Mouse (Mus musculus): ENCODE measurements around the gene Olfr1015. TPM values are rescaled to one million over a fixed set of nuclear protein-coding genes. Genes with fewer than 3 reads are reported as not detected.

Olfr1015 gene
- total RNA-seq (2023): not detected

DNA sequence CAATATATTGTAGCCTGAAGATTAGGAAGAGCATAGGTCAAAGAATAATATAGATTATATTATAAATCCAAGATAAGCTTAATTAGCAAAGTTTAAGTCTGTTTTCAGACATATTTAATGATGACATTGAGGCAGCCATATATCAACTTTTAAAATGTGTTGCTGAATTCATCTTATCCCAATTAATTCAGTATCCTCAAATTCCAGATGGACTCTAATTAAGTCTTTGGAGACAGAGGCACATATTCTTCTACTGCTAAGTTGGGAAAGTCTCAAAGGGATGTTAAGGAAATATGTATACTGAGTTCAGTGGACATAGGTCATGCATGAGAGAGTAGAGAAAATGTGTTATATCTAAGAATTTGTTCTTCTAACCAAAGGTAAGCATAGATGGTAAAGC is at the start of gene Olfr1015:
Olfr1015 (plus strand) TSS at position 301 of the 400 bp plus-strand sequence.

DNA sequence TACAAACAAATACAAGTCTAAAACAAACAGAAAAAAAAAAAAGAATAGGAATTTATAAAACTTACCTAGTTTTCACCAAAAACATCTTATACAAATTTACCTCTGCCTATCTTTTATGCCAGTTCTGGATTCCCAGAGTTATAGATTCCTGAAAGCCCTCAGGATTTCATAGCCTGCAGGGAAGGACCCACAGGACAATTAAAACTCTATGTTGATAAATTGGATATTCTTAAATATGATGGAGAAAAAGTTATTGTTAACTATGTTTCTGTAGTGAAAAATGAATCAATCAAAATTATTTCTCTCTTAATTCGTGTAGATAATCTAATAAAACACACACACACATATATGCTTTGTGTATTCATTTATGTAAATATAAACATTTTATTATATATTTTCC is 19.2 kb upstream of the Olfr1015 start, which contains the start of gene Olfr1012:
Olfr1012 (minus strand) TSS at position 101 of the 400 bp plus-strand sequence.

DNA sequence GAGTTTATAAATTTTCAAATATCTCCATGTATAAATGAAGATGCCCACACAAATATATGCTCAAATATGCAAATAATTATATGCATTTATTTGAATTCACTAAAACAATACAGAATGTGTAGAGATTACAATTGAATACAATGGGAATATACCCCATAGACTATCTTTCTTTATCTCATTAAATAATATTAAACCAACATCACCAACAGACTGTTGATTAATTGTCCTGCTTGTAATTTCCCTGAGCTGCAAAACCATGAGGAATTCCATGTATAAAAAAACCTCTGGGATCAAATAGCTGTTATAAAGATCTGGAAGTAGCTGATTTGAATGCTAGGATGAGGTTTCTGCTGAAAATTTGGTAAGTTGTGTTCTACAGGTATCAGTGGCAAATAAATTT is 15.0 kb upstream of the Olfr1015 start, which contains the start of gene Olfr1013:
Olfr1013 (plus strand) TSS at position 301 of the 400 bp plus-strand sequence.

DNA sequence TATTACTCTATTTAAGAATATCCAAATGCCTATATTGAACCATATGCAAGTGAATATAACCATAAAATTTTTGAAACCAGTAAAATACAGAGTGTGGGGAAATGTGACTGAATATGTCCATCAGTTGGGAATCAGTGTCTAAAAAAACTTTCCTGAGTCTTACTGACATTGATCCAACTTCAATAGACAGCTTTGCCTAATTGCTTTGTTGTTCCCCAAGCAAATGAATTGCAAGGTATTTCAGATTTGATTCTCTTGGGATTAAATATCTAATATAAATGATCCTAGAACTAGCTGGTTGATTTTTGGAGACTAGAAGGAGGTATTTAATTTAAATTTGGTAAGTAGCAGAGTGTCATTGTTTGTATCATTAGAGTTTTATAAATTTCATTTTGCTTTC is 9.4 kb upstream of the Olfr1015 start, which contains the start of gene Olfr1014:
Olfr1014 (plus strand) TSS at position 301 of the 400 bp plus-strand sequence.

DNA sequence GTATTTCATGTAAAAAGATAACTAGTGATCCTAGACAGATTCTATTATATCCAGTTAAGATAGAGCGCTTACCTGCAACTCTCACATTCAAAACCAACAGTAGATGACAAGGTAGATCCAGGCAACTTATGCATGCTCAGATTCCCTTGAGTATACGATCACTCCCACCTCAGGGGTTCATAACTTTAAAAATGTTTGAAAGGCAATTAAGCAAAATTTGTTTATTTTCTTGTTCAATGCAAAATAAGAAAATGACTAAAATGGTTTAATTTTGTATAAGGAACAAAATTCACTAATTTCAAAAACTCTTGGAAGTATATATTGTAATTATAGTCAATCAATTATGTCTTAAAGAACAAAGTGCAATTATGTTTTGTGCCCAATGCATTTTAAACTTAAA is 20.6 kb downstream of the Olfr1015 start, which contains the start of gene Olfr1016:
Olfr1016 (minus strand) TSS at position 101 of the 400 bp plus-strand sequence.

DNA sequence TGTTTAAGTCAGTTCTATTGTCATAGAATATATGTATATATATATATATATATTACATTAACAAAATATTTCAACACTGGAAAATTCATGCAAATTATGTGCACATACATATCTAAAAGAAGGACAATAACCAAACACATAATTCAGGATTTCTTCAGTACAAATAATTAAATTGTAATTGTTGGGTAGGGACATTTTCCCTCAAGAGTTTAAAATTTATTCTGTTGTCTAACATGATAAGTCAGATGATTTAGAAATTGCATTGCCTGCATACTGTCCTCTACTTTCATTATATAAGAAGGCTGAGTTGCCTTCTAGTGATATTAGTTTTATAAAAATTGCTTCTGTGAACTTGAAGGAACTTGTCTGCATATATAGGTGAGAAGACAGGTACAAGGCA is 36.4 kb downstream of the Olfr1015 start, which contains the start of gene Olfr1018:
Olfr1018 (plus strand) TSS at position 301 of the 400 bp plus-strand sequence.

Other genes starting within 250 kb of the Olfr1015 start
- gene Olfr996, start 202.8 kb upstream of the Olfr1015 start, total RNA-seq (2023): not detected
- not detected for gene Olfr998, start 193.1 kb upstream of the Olfr1015 start, total RNA-seq (2023)
- not detected for gene Olfr1000, start 170.1 kb upstream of the Olfr1015 start, total RNA-seq (2023)
- gene Olfr1002, start 131.3 kb upstream of the Olfr1015 start, total RNA-seq (2023): not detected
- not detected for gene Olfr154, start 117.6 kb upstream of the Olfr1015 start, total RNA-seq (2023)
- gene Olfr1006, start 103.2 kb upstream of the Olfr1015 start, total RNA-seq (2023): not detected
- not detected for gene Olfr1008, start 92.6 kb upstream of the Olfr1015 start, total RNA-seq (2023)
- gene Olfr1009, start 66.6 kb upstream of the Olfr1015 start, total RNA-seq (2023): not detected
- gene Olfr1012, start 19.3 kb upstream of the Olfr1015 start, total RNA-seq (2023): not detected
- gene Olfr1013, start 14.9 kb upstream of the Olfr1015 start, total RNA-seq (2023): not detected
- not detected for gene Olfr1014, start 9.3 kb upstream of the Olfr1015 start, total RNA-seq (2023)
- not detected for gene Olfr1016, start 20.5 kb downstream of the Olfr1015 start, total RNA-seq (2023)
- not detected for gene Olfr1018, start 36.5 kb downstream of the Olfr1015 start, total RNA-seq (2023)
- not detected for gene Olfr1019, start 63.5 kb downstream of the Olfr1015 start, total RNA-seq (2023)
- not detected for gene Olfr1020, start 65.0 kb downstream of the Olfr1015 start, total RNA-seq (2023)
- gene Olfr1022, start 86.6 kb downstream of the Olfr1015 start, total RNA-seq (2023): not detected
- not detected for gene Olfr1023, start 103.6 kb downstream of the Olfr1015 start, total RNA-seq (2023)
- gene Olfr1024, start 123.0 kb downstream of the Olfr1015 start, total RNA-seq (2023): not detected
- gene Olfr1025-ps1, start 133.2 kb downstream of the Olfr1015 start, total RNA-seq (2023): not detected
- gene Olfr1026, start 139.5 kb downstream of the Olfr1015 start, total RNA-seq (2023): not detected
- gene Olfr1028, start 168.4 kb downstream of the Olfr1015 start, total RNA-seq (2023): not detected
- not detected for gene Olfr1029, start 191.9 kb downstream of the Olfr1015 start, total RNA-seq (2023)
- gene Olfr1030, start 197.3 kb downstream of the Olfr1015 start, total RNA-seq (2023): not detected
- gene Olfr1031, start 208.3 kb downstream of the Olfr1015 start, total RNA-seq (2023): not detected
- gene Olfr1032, start 223.5 kb downstream of the Olfr1015 start, total RNA-seq (2023): not detected
- gene Olfr1033, start 238.6 kb downstream of the Olfr1015 start, total RNA-seq (2023): not detected

Measured in CD4-positive naive resting alpha-beta T cell, adult 76 days (primary cell).